Mouse (Mus musculus) heart, postnatal 10 days (tissue): Measurements from ENCODE around the gene Nckap5. TPM values are rescaled to one million over a fixed set of nuclear protein-coding genes. Genes with fewer than 3 reads are reported as not detected.
A peak's percentile ranks its signal among the peaks of the same experiment; 100 is the strongest.

Experiments
- DNase-seq, 2 experiments: peaks; one replicate each; pipeline ENCODE4 v3.0.0; 2021
- intact Hi-C: fragments of 180-260 bp; cut with DNase I; formaldehyde crosslinking; loops from one replicate; pipeline ENCODE4 v1.15.1; 2025
- total RNA-seq, 2 experiments: library from RNA; stranded (reverse); gene quantifications; 2 replicates each; pipeline ENCODE4 v1.2.3; 2021

The Nckap5 gene
- total RNA-seq, 2 experiments from 2014 or later = 17.8 to 18.2 TPM

DNA sequence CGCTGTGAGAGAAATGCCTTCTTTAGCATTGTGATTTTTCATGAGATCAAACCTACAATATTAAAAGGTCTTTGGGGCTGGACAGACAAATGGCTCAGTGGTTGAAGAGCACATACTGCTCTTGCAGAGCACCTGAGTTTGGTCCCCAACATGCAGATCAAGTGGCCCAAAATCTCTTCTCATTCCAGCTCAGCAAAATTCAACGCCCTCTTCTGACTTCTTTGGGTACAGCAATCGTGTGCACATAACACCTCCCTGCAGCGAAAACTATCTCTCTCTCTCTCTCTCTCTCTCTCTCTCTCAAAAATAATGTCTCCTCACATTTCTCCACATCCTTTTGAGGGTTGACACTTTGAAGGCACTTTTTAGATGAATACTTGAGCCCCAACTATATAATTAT, 398.3 kb downstream of the Nckap5 start:
- intact Hi-C loops = loop anchor here (5.0 to 10.0 kb wide), 5 partner anchors 293 to 825 kb away; partner anchors contain the start of gene Lypd1
- no peak for DNase-seq

DNA sequence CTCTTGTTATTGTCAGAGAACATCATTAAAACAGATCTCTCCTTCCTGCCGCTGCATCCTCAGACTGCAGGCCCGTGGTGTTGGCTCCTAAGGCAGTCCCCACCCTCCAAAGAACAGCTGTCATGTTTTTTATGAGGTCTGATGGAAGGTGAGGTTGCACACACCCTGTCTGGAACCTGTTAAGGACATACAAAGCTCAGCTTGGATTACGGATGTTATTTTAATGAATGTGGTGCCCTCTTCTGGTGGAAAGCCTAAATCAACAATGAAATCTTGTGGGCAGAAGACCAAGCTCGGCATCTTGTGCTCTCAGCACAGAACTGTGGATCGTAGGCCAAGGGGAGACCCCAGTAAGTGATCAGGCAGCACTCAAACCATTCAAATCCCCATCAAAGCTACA, 399.0 kb downstream of the Nckap5 start:
- intact Hi-C loops = loop anchor here (5.0 to 10.0 kb wide), 5 partner anchors 293 to 824 kb away; partner anchors contain the start of gene Lypd1
- DNase-seq = peak; percentile 69 to 80

DNA sequence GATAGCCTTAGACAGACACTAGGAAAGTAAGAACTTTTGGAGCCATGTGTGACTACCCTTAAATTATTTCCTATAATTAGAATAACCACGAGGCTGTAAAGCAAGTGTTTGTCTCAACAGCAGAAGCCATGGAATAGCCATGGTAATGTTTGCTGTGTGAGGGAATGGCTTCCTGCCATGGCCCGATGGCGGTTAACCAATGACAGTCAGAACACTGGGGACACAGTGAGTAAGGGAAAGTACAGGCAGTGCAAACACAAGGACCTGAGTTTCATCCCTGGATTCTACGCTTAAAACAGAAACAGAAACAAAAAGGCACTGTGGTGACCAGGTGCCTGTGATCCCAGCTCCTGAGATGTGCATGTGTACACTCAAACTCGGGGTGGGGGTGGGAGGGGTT, 419.2 kb downstream of the Nckap5 start:
- intact Hi-C loops = no loop called here

DNA sequence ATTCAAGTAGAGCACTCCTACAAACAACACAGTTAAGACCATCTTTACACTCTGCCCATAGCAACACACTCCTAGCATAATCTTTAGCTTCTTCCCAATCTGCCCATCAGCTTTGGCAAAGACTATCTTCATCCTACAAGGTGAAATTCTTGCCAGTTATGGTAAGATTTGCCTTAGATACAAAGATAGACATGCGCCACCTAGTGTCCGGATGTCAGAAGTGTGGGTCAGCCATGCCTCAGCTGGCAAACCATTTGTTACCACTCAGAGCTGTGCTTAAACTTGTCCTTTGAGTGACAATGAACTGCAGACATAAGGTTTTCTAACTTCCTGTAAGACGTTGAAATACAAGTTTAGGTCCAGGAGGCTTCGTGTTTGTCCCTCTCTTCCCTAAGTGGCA, 422.7 kb downstream of the Nckap5 start:
- intact Hi-C loops = no loop called here
- DNase-seq = peak; percentile 15 to 33

More for the DNA sequence above, 419.2 kb downstream of the Nckap5 start:
- DNase-seq = peak; percentile 46 to 55

DNA sequence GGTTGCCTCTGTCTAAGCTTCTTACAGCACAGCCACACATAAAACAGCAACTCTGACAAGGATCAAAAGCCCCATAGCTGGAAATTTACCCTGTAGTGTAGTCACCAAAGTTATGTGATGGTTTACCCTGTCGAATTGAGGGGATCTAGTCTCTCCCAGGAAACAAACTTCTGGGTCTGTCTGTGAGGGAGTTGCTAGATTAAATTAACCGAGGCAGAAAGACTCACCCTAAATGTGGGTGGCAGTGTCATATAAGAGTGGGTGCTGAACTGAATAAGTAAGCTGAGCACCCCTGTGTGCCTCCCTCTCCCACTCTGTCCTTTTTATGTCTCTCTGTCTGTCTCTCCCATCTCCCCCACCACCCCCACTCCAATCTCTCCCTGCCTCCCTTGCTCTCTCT, 425.1 kb downstream of the Nckap5 start:
- intact Hi-C loops = no loop called here
- no peak for DNase-seq

DNA sequence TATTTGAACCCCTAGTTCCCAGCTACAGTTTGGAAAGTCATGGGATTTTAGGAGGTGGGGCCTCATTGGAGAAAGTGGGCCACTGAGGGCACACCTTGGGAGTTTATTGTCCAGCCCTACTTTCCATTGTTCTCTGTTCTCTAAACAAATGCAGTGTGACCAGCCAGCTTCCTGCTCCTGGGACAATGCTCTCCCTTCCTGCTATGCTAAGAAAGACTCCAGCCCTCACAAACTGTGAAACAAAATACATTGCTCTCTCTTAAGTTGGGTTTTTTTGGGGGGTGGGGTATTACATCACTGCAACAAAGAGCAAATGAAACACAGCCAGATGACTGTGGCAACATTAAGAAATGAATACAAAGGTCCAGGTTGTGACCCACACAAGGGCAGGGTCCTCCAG, 426.6 kb downstream of the Nckap5 start:
- intact Hi-C loops = no loop called here
- no peak for DNase-seq

DNA sequence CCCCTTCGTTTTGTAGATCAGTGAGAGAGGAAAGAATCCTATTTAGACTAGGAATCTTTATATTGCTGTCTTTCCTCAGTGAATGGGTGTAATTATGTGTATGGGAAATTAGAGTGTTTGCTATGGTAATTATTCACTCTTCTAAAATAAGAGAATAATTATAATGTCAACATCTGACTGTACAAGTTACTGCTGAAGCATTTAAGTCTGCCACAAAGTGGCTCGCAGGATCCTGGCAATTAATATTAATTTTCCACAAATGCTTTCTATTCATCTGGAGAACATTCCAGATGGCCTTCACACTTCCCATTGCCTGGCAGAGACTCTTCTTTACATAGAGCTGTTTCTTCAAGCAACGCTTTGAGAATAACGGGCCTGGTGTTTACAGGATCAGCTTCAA, 439.4 kb downstream of the Nckap5 start:
- intact Hi-C loops = no loop called here
- no peak for DNase-seq

DNA sequence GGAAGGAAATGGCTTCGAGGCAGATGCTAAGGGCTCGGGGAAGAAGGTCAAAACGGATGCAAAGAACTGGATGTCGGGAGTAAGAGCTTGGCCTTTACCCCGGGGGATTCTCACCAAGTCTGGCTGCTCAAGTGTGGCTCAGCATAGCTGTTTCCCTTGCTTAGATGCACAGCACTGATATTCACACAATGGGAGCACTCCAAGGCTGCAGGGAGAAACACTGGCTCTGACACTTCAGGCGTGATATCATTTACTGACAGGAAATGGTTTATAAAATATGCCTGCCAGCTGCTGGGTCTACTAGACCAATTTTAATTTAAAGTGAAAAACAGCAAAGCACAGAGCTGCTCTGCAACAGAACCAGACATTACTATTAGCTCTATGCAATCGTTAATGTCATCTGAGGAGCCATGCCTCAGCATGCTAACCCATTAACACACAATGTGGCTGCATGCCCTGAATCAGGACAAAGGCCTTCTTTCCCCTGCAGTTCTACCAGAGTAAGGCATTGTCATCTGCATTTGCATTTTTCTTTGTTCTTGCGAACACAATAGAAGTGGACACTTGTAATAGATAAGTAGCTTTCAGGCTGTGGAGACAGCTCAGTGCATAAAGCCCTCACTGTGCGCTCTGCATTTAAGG, 453.1 kb downstream of the Nckap5 start:
- intact Hi-C loops = no loop called here
- DNase-seq = peak in 1 of 2 experiments; percentile 2

DNA sequence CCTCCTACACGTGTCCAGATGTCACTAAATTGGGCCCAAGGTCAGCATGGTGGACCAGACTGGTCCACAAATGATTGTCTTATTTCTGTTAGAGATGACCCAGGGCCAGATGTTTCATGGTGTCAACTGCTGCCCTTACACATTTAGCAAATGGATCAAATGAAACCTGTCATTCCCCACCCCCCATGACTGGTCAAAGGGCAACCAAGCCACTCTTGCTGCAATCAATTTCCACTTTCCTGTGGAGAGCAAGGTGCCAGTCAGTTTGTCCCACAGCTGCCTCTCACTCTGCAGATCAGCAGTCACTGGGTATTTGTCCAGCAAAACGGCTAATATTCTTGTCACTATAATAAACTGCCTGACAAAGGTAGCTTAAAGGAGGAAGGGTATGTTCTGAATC, 463.9 kb downstream of the Nckap5 start:
- intact Hi-C loops = no loop called here
- DNase-seq = no peak

DNA sequence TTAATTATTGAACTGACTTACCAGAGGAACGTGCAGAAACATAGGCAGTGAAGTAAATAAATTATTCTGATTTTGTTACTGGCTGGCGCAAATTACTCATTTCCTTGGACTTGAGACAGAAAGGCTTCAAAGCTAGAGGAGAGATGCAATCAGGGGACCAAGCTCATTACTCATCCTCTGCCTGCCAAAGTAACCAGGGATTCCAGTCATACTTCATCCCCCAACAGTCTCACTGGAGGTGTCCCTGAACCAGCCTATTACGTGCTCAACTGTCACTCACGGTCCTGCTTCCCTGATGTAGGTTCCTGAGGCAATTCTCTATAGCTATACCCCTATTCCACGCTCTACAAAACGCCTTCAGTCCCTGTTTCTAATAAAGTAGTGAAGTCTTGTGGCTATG, 466.0 kb downstream of the Nckap5 start:
- DNase-seq = no peak
- intact Hi-C loops = no loop called here

DNA sequence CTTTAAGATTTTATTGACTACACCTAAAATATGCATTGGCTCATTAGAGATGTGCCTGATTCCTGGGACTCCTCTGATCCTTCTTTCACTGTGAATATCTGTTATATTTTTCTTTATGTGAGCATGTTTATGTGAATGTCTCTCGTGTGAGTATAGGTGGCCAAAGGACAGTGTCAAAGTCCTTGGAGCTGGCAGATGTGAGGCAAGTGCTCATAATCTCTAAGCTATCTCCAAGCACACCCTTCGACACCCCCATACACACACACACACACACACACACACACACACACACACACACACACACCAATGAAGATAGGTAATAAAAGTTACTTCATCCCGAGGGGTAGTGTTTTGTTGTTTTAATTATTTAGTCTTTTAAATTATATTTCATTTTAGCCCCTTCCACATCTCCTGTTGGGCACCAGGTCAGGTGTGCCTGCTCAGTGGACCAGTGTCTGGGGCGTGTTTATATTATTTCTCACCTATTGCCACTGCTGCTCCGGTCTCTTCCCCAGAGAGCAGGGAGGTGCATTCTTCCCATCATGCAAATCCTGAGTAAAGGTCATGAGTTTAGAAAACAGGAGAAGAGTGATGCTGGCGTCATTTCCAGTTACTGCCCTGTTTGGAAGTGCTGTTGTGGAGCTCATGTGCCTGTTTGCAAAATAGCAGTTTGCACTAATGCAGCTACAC, 469.9 kb downstream of the Nckap5 start:
- DNase-seq = no peak
- intact Hi-C loops = no loop called here

DNA sequence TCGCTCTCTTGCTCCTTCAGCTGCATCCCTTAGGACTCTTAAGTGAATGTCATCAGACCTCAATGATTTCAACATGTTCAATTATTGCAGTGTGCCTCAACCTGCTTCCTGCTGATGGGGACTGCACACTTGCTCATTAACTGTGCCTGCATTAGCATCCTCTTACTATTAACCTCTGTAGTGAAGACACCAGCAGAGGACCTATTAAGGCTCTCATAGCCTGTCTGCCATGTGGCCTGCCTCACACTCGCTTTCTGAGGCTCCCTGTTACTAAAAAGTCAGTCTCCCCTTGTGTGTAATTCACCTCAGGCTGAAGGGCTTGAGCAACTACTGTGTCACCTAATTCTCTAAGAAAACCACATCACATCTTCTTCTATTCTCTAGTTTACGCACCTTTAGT, 470.5 kb downstream of the Nckap5 start:
- no peak for DNase-seq
- intact Hi-C loops = no loop called here

DNA sequence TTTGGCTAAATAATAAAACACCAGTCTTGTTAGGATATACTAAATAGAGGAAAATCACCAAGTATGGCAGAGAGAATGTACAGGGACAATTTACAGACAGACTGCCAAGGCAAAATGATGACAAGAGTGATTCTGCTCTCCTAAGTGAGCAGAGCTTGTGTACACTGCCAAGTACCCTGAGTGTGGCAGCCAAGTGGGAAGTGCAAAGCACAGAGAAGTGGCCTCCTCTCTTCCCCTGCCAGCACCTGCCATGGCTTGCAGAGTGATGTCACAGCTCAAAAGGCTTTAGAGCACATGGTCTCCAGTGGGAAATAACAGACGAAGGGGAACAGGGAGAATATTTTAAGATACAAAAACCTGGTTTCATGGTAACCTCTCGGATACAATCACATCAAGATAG, 488.8 kb downstream of the Nckap5 start:
- DNase-seq = peak; percentile 55 to 79
- intact Hi-C loops = no loop called here

DNA sequence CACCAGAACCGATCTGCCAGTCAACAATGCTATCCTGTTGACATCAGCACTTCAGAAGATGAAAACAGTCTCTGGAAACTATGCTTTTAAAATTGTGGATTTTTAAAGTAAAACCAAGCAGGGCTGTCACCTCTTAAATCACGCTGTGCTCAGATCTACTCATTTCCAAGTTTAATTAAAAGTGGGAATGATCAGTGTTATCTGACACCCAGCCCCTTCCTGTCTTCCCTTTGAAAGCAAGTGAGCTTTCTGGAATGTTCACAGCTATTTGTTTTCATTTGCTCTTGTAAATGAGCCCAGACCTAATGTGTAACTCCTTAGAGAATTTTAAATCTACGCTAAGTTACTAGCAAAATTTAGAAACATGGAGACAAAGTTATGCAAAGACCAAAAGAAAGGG, 491.3 kb downstream of the Nckap5 start:
- intact Hi-C loops = no loop called here
- no peak for DNase-seq

DNA sequence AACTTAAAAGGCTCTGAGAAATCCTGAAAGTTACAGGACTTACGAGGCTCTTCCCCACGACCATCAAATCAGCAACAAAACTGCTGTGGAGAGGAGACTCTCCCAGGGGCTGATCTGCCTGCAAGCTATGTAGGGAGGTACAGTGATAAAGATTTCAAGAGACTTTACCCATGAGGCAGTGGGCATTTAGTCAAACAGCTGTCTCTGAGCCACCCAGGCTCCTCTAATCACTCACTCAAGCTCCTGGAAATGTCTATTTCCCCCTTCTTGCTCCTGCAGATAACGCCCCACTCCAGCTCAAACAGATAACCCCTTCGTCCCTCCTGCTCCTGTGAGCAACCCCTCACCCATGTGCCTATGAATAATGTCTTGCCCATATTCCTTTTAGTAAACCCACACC, 496.4 kb downstream of the Nckap5 start:
- no peak for DNase-seq
- intact Hi-C loops = no loop called here

DNA sequence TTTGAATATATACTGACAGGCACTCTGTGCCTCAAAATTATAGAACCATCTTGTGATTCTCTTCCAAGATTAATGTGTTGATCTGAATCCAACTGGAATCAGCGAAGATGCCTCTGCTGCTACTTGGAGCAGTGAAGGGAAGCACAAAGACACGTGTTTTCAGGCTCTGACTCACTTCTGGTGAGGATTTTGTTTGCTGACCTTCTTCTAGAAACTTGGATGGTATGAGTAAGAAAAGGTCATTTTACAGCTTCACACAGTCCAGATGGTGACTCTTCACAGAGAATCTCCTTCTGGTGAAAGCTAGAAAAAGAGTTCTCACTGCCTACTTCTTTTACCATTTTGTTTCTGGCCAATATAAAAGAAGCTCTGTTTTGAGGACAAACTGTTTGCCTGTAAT, 498.6 kb downstream of the Nckap5 start:
- intact Hi-C loops = no loop called here
- peak in 1 of 2 experiments; percentile 6 for DNase-seq

DNA sequence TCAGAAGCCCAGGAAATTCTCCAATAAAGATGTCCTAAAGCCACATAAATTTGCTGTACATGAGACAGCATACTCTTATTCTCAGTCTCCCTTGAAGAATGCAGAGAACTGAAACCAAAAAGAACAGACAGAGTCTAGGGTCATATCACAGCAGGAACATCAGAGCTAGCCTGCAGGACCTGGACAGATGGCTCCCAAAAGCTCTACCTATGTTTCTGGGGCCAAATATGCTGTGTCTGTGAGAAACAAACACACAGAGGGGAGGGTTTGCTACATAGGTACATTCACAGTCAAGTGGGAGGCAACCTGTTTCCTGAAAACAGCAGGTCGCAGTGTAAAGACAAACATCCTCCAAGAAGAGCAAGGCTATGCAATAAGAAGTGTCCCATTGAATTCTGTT, 509.9 kb downstream of the Nckap5 start:
- intact Hi-C loops = no loop called here
- no peak for DNase-seq

DNA sequence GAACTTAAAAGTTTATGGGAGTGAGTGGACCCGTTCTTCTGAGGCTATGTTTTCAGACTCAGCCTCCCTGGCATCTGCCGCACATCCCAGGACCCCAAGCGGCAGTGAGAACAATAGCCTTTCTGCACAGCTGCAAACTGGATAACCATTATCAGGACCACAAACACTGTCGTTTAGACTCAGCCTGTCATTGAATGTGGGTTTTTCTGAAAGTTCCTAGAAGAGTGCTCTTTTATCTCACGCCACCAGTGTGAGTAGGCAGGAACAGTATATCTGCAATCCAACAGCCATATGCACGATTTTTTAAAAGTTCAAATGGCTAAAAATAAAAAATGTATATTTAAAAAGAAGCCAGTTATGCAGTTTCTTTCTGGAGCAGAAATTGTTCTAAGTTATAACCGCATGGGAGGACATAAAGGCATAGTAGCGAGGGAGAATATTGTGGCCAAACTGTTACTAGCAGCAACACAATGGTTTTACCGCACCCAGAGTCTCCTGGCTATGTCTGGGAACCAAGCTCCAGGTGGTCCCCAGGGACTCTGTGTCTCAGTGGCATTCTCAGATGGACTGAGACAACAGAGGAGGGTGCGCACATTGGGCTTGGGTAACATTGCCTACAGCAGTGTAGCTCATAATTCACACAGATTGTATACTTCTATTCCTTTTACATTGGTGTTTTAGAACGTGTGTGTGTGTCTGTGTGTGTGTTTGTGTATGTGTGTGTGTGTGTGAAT, 512.6 kb downstream of the Nckap5 start:
- no peak for DNase-seq
- intact Hi-C loops = no loop called here

DNA sequence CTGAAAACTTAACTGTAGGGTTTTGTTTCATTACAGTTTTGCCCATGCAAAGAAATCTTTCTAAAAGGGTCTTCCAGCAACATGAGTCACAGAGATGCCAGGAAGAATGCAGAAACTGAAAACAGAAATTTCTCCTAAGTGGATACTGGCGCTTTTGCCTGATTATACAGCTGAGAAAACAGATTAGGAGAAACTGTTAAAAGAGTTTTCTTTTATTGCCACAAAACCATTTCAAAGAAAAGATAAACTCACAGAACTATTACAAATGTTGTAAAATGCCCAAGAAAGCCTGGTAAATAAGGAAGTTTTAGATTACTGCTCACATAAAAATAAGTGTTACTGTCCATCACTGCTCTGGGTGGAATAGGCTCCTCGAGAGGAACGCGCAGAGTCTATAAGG, 513.3 kb downstream of the Nckap5 start:
- DNase-seq = no peak
- intact Hi-C loops = no loop called here

DNA sequence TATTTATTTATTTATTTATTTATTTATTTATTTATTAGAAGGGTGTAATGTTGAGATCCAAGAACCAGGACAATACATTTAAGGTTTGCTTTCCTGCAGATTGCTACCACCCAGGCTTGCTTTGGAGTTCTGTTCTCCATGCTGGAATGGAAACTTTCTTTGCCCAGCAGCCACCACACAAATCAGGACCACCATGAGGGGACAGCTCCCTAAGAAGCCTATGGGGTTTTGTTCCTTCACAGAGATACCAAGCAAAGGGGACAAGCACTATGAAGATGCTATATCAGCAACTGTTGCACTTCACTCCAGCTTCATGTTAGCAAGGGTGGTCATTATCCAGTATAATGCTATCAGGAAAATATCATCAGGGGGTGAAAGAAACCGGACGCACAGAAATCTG, 513.7 kb downstream of the Nckap5 start:
- peak; percentile 22 to 45 for DNase-seq
- intact Hi-C loops = no loop called here

DNA sequence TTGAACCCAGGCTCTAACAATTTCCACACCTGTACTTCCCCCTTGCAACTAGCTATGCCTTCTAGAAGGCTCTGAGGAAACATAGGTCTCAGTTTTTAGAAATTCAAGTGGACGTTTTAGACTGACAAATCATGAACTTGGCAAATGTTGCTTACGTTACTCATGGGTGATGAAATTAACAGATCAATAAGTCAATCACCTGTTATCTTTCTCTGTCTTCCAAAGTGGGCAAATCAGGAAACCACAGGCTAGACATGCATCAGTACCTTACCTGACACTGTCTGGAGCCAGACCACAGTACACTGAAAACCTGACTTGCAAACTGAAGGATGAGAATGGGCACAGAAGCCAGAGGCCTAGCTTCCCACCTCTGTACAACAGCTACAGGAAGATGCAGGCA, 529.5 kb downstream of the Nckap5 start:
- DNase-seq = no peak
- intact Hi-C loops = no loop called here

DNA sequence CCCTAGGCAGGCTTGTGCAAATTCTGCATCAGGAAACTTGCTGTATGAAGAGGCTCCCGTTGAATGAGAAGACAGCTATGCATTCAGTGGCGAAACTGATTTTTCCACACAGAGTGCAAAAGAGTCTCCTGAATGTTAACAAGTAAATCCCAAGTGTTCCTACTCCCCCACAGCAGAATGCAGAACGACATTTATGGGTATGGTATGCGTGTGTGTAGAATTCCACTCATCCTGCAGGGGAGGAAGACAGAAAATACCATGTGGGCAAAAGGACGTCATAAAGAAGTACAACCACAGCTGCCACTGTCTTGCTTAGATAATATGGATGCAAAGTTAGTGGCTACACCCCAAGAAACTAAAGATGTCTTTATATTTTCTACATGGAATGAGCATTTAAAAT, 565.7 kb downstream of the Nckap5 start:
- DNase-seq = no peak

More for the DNA sequence above, 565.7 kb downstream of the Nckap5 start:
- intact Hi-C loops = no loop called here
